ENCODE assay signal across 9 mouse cellular contexts in genomic region chr9:48481214-48482134, GRCm38 (mm10). TPM values are rescaled to one million over a fixed set of nuclear protein-coding genes. Genes with fewer than 3 reads are reported as not detected.
DNase-seq lines count a peak whose midpoint lies in the region; ATAC-seq and TF ChIP-seq lines count a peak whose summit lies in the region.
"Had no signal": no experiment of that assay in that cellular context is flagged by ENCODE, and none has a peak within 500 bp of the region (broad histone marks: within the 10 kb centered on the region; RNA-seq: fewer than 3 reads in every experiment).

No protein-coding gene starts in this region.

- no peaks in the 10 kb centered on the region for H3K9me3 ChIP-seq in MEL (replicated peaks; ENCODE audit: insufficient read depth, low read length)
- no peaks in the 10 kb centered on the region for H3K9me3 ChIP-seq in heart, embryonic 14.5 days (ENCODE audit: control insufficient read depth, low read length)
- H3K9me3 ChIP-seq in liver, postnatal 0 days (ENCODE audit: low read length), result no peaks in the 10 kb centered on the region
- no peaks in the 10 kb centered on the region for H3K9me3 ChIP-seq in stomach, postnatal 0 days (ENCODE audit: control insufficient read depth, low read length)

- no peak for TF ChIP-seq POLR2A in MEL (IDR thresholded peaks at IDR 0.05; ENCODE audit: control insufficient read depth in 1 of 2, insufficient read depth in 1 of 2, low read depth in 1 of 2, low read length in 2 of 2, poor library complexity in 1 of 2)

- H3K27ac ChIP-seq in MEL (ENCODE audit: control insufficient read depth, low read depth, low read length), result peak overlapping the region; percentile 83
- H3K27ac ChIP-seq in heart, embryonic 14.5 days (replicated peaks in 1 of 2; ENCODE audit: control insufficient read depth in 1 of 2, insufficient read depth in 1 of 2, low read depth in 2 of 2, low read length in 2 of 2), result no peak overlapping the region
- H3K27ac ChIP-seq in liver, postnatal 0 days (ENCODE audit: low read depth), result no peak overlapping the region
- H3K27ac ChIP-seq in stomach, postnatal 0 days (replicated peaks), result peak overlapping the region; percentile 71

- H3K4me2 ChIP-seq in heart, embryonic 14.5 days (ENCODE audit: low read length), result peak overlapping the region; percentile 93
- H3K4me2 ChIP-seq in liver, postnatal 0 days (ENCODE audit: low read depth, low read length), result peak overlapping the region; percentile 95
- H3K4me2 ChIP-seq in stomach, postnatal 0 days (replicated peaks; ENCODE audit: low read depth), result peak overlapping the region; percentile 88

- peaks cover 9 to 15% of the 10 kb centered on the region in 2 experiments for H3K4me1 ChIP-seq in MEL (ENCODE audit: control insufficient read depth in 1 of 2, insufficient read depth in 2 of 2, low read length in 2 of 2)
- H3K4me1 ChIP-seq in heart, embryonic 14.5 days (ENCODE audit: control insufficient read depth in 2 of 2, insufficient read depth in 2 of 2, low read length in 2 of 2), result no peaks in the 10 kb centered on the region; a peak in 2 of 4 replicates
- peaks cover 7% of the 10 kb centered on the region; the same call in 1 of the 2 replicates for H3K4me1 ChIP-seq in liver, postnatal 0 days (ENCODE audit: insufficient read depth)
- no peaks in the 10 kb centered on the region for H3K4me1 ChIP-seq in stomach, postnatal 0 days (replicated peaks; ENCODE audit: control insufficient read depth, insufficient read depth)

- no peaks in the 10 kb centered on the region for H3K27me3 ChIP-seq in MEL (ENCODE audit: control insufficient read depth in 1 of 2, insufficient read depth in 2 of 2, low read length in 2 of 2)
- H3K27me3 ChIP-seq in heart, embryonic 14.5 days (ENCODE audit: control insufficient read depth, insufficient read depth, low read length), result no peaks in the 10 kb centered on the region
- no peaks in the 10 kb centered on the region for H3K27me3 ChIP-seq in liver, postnatal 0 days (ENCODE audit: insufficient read depth, low read length)
- H3K27me3 ChIP-seq in stomach, postnatal 0 days (ENCODE audit: control insufficient read depth, insufficient read depth, low read length), result no peaks in the 10 kb centered on the region
- H3K27me3 ChIP-seq: Patski had no signal

- ATAC-seq in heart, embryonic 14.5 days (ENCODE audit: insufficient number of reproducible peaks, insufficient read depth, low FRiP score, low read depth), result no peak
- no peak for ATAC-seq in liver, postnatal 0 days
- no peak for ATAC-seq in stomach, postnatal 0 days (ENCODE audit: low FRiP score, low TSS enrichment)

- peak; percentile 74 for DNase-seq in heart, adult 11 months
- no peak for DNase-seq in heart, adult 8-10 months (ENCODE audit: low spot score)
- DNase-seq in MEL (ENCODE audit: low read depth, low spot score), result peak; percentile 62
- no peak for DNase-seq in liver, postnatal 0 days
- no peak for DNase-seq in stomach, postnatal 0 days (ENCODE audit: low spot score)
- DNase-seq in right cerebral cortex, postnatal 10 days (ENCODE audit: low spot score in 2 of 2), result no peak
- no peak for DNase-seq in cerebellum, adult 11 months

- H3K36me3 ChIP-seq in MEL (ENCODE audit: control insufficient read depth in 1 of 2, insufficient read depth in 2 of 2, low read length in 2 of 2), result peaks cover 2 to 27% of the 10 kb centered on the region in 2 experiments; a peak in 2 of 4 replicates
- H3K36me3 ChIP-seq in heart, embryonic 14.5 days (ENCODE audit: control insufficient read depth, insufficient read depth, low read length), result peaks cover 23% of the 10 kb centered on the region
- H3K36me3 ChIP-seq in liver, postnatal 0 days (replicated peaks; ENCODE audit: insufficient read depth, low read length), result peaks cover 5% of the 10 kb centered on the region; the same call in 1 of the 2 replicates
- peaks cover 2% of the 10 kb centered on the region; the same call in 1 of the 2 replicates for H3K36me3 ChIP-seq in stomach, postnatal 0 days (ENCODE audit: control insufficient read depth, insufficient read depth, low read length)

- peak overlapping the region; percentile 56 to 86 for H3K4me3 ChIP-seq in MEL (ENCODE audit: control insufficient read depth in 1 of 2, insufficient read depth in 1 of 2, low read depth in 2 of 2, low read length in 2 of 2)
- H3K4me3 ChIP-seq in heart, embryonic 14.5 days (ENCODE audit: control insufficient read depth in 1 of 2, insufficient read depth in 1 of 2, low read depth in 1 of 2, low read length in 2 of 2), result peak overlapping the region; percentile 35 to 82
- peak overlapping the region; percentile 82 for H3K4me3 ChIP-seq in liver, postnatal 0 days (ENCODE audit: low read depth, low read length)
- peak overlapping the region; percentile 81 for H3K4me3 ChIP-seq in stomach, postnatal 0 days (ENCODE audit: low read depth, low read length)

- WGBS in heart, embryonic 14.5 days, result 26% methylated on average over 20 of the region's 20 CpGs
- WGBS in liver, postnatal 0 days (ENCODE audit: insufficient replicate concordance), result 40% methylated on average over 20 of the region's 20 CpGs
- 25% methylated on average over 20 of the region's 20 CpGs for WGBS in stomach, postnatal 0 days

- TF ChIP-seq EP300 in MEL (IDR thresholded peaks at IDR 0.05; ENCODE audit: low read depth in 1 of 2, low read length in 2 of 2), result no peak
- TF ChIP-seq EP300 in liver, postnatal 0 days (IDR thresholded peaks at IDR 0.05; ENCODE audit: low read depth), result no peak
- TF ChIP-seq EP300 in stomach, postnatal 0 days (optimal IDR thresholded peaks at IDR 0.05), result no peak

- peaks cover 22% of the 10 kb centered on the region for H3K79me2 ChIP-seq in MEL (ENCODE audit: control insufficient read depth, insufficient read depth, low read length, poor library complexity)

- TF ChIP-seq RAD21 in MEL (IDR thresholded peaks at IDR 0.05; ENCODE audit: low read depth, low read length), result no peak

- H3K9ac ChIP-seq in MEL (ENCODE audit: control insufficient read depth, low read depth, low read length, poor library complexity, severe bottlenecking), result peak overlapping the region; percentile 72
- peak overlapping the region; percentile 61 for H3K9ac ChIP-seq in heart, embryonic 14.5 days (ENCODE audit: low read length)
- 0 out of 2 replicates have a peak overlapping the region, but pooled peaks have one; percentile 9 for H3K9ac ChIP-seq in liver, postnatal 0 days (replicated peaks)
- peak overlapping the region; percentile 38; the same call in 1 of the 2 replicates for H3K9ac ChIP-seq in stomach, postnatal 0 days (ENCODE audit: low read length)

- no peak for TF ChIP-seq CTCF in MEL (IDR thresholded peaks at IDR 0.05 in 2 of 3, conservative IDR thresholded peaks at IDR 0.05 in 1 of 3; ENCODE audit: control insufficient read depth in 1 of 3, insufficient read depth in 1 of 3, low read depth in 2 of 3, low read length in 3 of 3, poor library complexity in 1 of 3, severe bottlenecking in 1 of 3)
- no peak for TF ChIP-seq CTCF in liver, postnatal 0 days (IDR thresholded peaks at IDR 0.05; ENCODE audit: low read depth)
- no peak for TF ChIP-seq CTCF in stomach, postnatal 0 days (IDR thresholded peaks at IDR 0.05; ENCODE audit: low read depth)

TF ChIP-seq in MEL, 35 proteins besides CTCF, POLR2A, EP300 and RAD21:
- TF ChIP-seq CHD1 (IDR thresholded peaks at IDR 0.05; ENCODE audit: low read depth, low read length) (0 out of 2 replicates have a peak, but pooled peaks have one; percentile 77), ZMIZ1 (IDR thresholded peaks at IDR 0.05; ENCODE audit: low read depth, low read length) (peak; percentile 3; the same call in 1 of the 2 replicates), CHD2 (IDR thresholded peaks at IDR 0.05; ENCODE audit: low read length) (no peak), RCOR1 (IDR thresholded peaks at IDR 0.05; ENCODE audit: low read depth, low read length) (0 out of 2 replicates have a peak, but pooled peaks have one; percentile 3), MYC (IDR thresholded peaks at IDR 0.05; ENCODE audit: low read depth, low read length) (no peak)

RNA-seq across cellular contexts. Expression of gene Rexo2, which starts 1.1 kb away (rescaled TPM):
- 10 to 100 TPM; 63.5 to 72.7 (median 67.9) TPM for total RNA-seq in heart, adult 8-10 months (2022)
- total RNA-seq in MEL (2012; rRNA removed), result 183 and 190 TPM in 2 replicates
- polyA plus RNA-seq in MEL (2012; ENCODE audit: insufficient read depth in 1 of 2, insufficient read length in 2 of 2, low read depth in 1 of 2, low replicate concordance in 2 of 2, missing spikeins in 1 of 2), result 100 to 1,000 TPM in 1 of 2 experiments, not detected in 1; 338 TPM
- polyA plus RNA-seq in heart, embryonic 14.5 days (2014; fragmentation: Nextera tagmentation; extraction: Ambion mirVana), result 73.1 and 75.2 TPM in 2 replicates
- 61.5 and 65.9 TPM in 2 replicates for polyA plus RNA-seq in liver, postnatal 0 days (2015; fragmentation: Nextera tagmentation; extraction: Ambion mirVana)
- polyA plus RNA-seq in stomach, postnatal 0 days (2015; fragmentation: Nextera tagmentation; extraction: Ambion mirVana), result 152 and 172 TPM in 2 replicates

RNA-seq across cellular contexts. Expression of gene Rbm7, which starts 13.6 kb away (rescaled TPM):
- 10 to 100 TPM; 18.4 to 21.5 (median 21.0) TPM for total RNA-seq in heart, adult 8-10 months (2022)
- 47.3 and 51.3 TPM in 2 replicates for total RNA-seq in MEL (2012; rRNA removed)
- polyA plus RNA-seq in MEL (2012; ENCODE audit: insufficient read depth in 1 of 2, insufficient read length in 2 of 2, low read depth in 1 of 2, low replicate concordance in 2 of 2, missing spikeins in 1 of 2), result 10 to 100 TPM in 1 of 2 experiments, not detected in 1; 48.4 TPM
- 84.5 and 85.7 TPM in 2 replicates for polyA plus RNA-seq in heart, embryonic 14.5 days (2014; fragmentation: Nextera tagmentation; extraction: Ambion mirVana)
- 52.1 and 54.0 TPM in 2 replicates for polyA plus RNA-seq in liver, postnatal 0 days (2015; fragmentation: Nextera tagmentation; extraction: Ambion mirVana)
- 86.8 and 87.9 TPM in 2 replicates for polyA plus RNA-seq in stomach, postnatal 0 days (2015; fragmentation: Nextera tagmentation; extraction: Ambion mirVana)

RNA-seq across cellular contexts. Expression of gene Gm5617, which starts 13.8 kb away (rescaled TPM):
- total RNA-seq in heart, adult 8-10 months (2022), result 10 to 100 TPM; 42.6 to 52.1 (median 44.2) TPM
- 1.1 and 1.7 TPM in 2 replicates for total RNA-seq in MEL (2012; rRNA removed)
- polyA plus RNA-seq in MEL (2012; ENCODE audit: insufficient read depth in 1 of 2, insufficient read length in 2 of 2, low read depth in 1 of 2, low replicate concordance in 2 of 2, missing spikeins in 1 of 2), result 1 to 10 TPM in 1 of 2 experiments, not detected in 1; 1.8 TPM
- polyA plus RNA-seq in heart, embryonic 14.5 days (2014; fragmentation: Nextera tagmentation; extraction: Ambion mirVana), result 36.7 and 40.7 TPM in 2 replicates
- polyA plus RNA-seq in liver, postnatal 0 days (2015; fragmentation: Nextera tagmentation; extraction: Ambion mirVana), result 62.8 and 64.2 TPM in 2 replicates
- 49.6 and 50.4 TPM in 2 replicates for polyA plus RNA-seq in stomach, postnatal 0 days (2015; fragmentation: Nextera tagmentation; extraction: Ambion mirVana)

Comparison
In these comparisons a context has a peak if more than half of its experiments do, and no peak if none do; other contexts are left out.
1. DNase-seq: peak in heart, adult 11 months (single experiment) and MEL (single experiment); none in heart, adult 8-10 months (single experiment), liver, postnatal 0 days (single experiment), stomach, postnatal 0 days (single experiment), right cerebral cortex, postnatal 10 days (0 of 2) and cerebellum, adult 11 months (single experiment).
2. H3K27ac ChIP-seq: peak in MEL (single experiment) and stomach, postnatal 0 days (single experiment); none in heart, embryonic 14.5 days (0 of 2) and liver, postnatal 0 days (single experiment).
3. H3K9ac ChIP-seq: peak in every context shown above with its lines; median percentile 72 in MEL; 61 in heart, embryonic 14.5 days; 38 in stomach, postnatal 0 days; 9 in liver, postnatal 0 days.
4. RNA of gene Gm5617, which starts 13.8 kb away (polyA plus RNA-seq): 62.8 to 64.2 TPM in liver, postnatal 0 days, 49.6 to 50.4 TPM in stomach, postnatal 0 days and 36.7 to 40.7 TPM in heart, embryonic 14.5 days; 1.8 TPM in MEL; every median in the first group is over 10 times any median in the second.
5. Peak in every context shown above with its lines, with median percentiles within 50 percentile points of each other: H3K4me3 ChIP-seq and H3K4me2 ChIP-seq.